Mouse (Mus musculus): ENCODE measurements around the gene 1500011B03Rik.
"Not testable (repeated sequence)": the region's sequence is repeated elsewhere in the genome, so short reads cannot be mapped to it uniquely, and the experiment has no call there.

DNA sequence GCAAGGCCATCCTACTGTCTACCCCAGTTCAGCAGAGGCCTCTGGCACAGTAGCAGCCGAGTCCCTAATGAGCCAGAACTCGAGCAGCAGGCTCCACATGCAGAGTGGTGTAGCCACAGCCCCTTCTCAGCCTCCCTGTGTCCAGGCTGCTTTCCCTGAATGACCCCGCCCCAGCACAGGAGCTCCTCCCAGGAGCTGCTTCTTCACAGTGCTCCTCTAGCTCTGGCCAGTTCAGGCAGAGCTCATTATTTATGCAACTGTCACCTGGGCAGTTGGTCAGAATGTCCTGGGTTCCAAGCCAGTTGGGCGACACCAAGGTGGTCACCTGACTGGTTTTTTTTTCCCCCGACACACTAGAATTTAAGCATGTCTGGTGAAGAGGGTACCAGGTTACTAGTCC, 30.1 kb upstream of the 1500011B03Rik start, which contains the start of gene 4930519G04Rik:
- not testable (repeated sequence) for TF ChIP-seq POLR2A (IDR thresholded peaks at IDR 0.05; ENCODE audit: low read depth, low read length); CTCF (IDR thresholded peaks at IDR 0.05; ENCODE audit: extremely low read depth, insufficient read depth, insufficient read length, insufficient replicate concordance)
